Mouse (Mus musculus) liver, adult (tissue): ENCODE data around the gene Vwce.

Experiments used
- GATA4 ChIP-seq: IDR thresholded peaks from 2 replicates; pipeline ENCODE4 v1.6.1; 2014; ENCODE audit warnings: mild to moderate bottlenecking, low read length; ENCODE audit not compliant: insufficient replicate concordance

Gene Vwce

DNA sequence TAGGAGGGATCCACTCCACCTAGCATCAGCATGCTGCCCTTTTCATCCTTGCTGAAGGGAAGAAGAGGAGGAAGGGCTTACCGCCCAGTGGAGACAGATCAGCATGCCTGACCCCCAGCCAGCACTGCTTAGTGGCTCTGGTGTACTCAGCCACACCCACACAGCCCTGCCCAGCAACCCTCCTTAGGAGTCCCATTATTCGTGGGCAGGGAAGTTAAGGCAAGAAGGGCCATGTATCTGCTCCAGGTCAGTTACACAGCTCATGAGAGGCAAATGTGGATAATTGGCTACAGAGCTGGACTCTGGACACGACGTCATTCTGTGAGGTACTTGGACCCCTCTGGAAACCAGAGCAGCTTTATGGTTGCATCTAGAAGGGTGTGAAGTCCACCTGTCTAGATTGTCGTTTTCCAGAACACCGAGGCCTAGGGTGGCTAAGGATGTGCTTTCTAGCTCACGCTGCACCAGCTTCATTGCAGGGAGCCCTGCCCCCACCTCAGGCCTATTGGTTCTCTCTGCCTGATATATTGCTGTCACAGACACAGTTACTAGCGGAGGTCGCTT lies 37.9 kb downstream of the Vwce start:
- TF ChIP-seq GATA4 = no peak

DNA sequence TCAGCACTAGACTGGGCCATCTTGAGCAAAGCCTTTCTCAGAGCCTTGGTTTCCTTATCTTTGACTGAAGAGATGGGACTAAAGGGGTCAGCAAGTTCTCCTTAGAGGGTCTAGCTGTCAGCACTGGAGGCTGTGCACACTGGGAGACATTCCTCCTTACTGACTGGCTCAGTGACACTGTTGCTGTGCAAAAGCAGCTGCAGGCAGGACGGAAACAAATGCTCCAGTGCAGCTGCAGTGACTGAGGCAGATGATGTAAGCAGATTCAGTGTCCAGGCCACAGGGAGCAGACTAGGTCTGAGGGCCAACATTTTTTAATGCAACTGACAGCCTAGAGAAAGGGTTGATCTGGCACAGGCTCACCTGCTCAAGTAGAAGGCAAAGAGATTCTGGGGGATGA lies 39.3 kb downstream of the Vwce start:
- TF ChIP-seq GATA4 = no peak

DNA sequence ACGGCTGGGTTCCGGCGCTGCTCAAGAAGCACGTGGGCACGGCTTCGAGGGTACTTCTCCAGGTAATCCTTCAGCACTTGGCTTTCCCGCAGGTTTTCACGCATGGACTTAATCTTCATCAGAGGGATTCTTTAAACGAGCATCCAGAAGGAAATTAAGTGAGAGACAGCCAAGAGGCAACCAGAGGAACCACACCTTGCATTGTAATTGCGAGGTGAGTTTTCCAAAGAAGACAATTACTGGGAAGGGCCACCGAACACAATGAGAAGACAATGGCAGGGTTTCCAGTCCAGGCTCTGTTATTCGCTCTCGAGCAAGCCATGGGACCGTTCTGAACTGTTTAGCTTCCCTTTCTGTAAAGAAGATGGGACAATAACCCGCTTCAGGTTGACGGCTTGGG lies 42.6 kb downstream of the Vwce start:
- TF ChIP-seq GATA4 = no peak

DNA sequence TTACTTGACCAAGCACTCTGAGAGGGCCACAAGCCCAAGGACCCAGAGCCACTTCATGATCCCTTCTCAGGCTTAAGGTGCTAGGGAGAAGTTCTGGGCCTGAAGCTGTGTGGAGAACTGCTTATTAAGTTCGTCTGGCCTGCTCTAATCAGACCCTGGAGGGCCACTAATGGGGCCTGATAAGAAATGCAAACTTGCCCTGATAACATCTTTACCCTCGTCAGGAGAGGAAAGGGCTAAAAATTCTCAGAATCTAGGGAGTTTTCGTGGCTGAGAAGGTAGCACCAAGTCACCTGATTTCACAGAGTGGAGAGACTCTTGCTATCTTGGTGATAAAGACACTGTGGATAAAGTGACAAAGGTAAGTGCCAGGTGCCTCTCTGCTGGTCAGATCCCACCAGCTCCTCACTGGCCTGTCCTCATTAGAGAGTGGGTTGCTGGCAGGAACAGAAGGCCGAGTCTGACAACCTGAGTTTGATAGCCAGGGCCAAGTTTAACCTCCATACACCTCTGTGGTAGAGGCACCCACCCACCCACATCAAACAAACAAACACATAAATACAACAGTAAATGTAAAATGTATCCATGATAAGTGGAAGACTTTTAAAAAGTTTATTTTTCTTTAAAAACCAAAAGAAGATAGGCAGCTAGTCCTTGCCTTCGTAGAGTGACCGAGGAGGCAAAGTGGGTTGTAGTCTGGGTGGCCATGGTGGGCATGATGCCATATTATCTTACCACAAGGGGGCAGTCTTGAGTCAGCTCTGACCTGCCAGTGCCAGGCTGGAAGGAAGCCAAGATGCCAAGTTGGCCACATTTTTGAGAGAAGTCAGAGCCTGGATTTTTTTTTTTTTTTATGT lies 44.1 kb downstream of the Vwce start, which contains the start of gene Pga5:
TSS of gene Pga5 (minus strand) at position 157 of the 857 bp plus-strand sequence.
- TF ChIP-seq GATA4 = no peak

DNA sequence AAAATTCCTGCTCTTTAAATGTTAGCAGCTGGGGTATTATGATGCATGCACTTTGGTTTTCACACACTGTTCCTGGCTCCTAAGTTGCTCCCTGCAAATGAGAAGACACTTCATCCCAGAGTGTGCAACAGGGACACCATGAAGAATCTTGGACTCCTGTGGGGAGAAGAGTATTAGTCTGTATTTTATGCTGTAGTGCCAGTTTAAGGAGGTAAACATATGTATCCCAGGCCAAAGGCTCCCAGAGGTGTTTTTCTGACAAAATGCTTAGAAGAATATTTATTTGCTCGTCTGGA lies 44.7 kb downstream of the Vwce start:
- no peak for TF ChIP-seq GATA4

DNA sequence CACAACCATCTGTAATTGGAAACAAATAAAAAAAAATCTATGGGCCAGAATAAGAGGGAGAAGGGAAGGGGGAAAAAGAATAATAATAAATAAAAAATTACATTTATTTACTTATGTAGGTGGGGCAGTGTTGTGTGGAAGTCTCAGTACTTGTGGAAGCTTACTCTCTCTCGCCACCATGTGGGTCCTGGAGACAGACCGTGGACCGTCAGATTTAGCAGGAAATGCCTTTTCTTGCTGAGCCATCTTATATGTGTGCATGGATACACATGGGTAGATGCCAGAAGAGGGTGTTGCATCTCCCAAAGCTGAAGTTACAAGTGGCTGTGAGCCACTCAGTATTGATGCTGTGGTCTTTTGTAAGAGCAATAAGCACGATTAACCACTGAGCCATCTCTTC lies 47.6 kb downstream of the Vwce start:
- TF ChIP-seq GATA4 = no peak

DNA sequence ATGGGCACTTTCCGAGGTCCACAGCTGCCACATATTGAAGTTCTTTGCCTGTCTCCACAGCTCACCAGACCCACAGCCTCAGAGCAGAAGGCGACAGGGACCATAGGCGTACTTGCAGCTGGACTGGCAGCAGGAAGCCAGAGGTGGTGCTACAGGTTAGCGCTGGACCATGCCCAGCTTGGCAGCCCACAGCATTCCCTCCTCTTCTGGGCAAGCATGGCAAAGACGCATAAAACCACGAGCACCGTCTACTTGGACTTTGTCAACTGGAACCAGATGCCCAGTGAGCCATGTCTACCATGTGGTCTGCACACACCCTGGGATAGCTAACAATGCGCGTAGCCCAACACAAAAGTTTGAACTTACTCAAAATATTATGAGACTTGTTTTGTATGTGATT lies 51.1 kb downstream of the Vwce start:
- no peak for TF ChIP-seq GATA4

DNA sequence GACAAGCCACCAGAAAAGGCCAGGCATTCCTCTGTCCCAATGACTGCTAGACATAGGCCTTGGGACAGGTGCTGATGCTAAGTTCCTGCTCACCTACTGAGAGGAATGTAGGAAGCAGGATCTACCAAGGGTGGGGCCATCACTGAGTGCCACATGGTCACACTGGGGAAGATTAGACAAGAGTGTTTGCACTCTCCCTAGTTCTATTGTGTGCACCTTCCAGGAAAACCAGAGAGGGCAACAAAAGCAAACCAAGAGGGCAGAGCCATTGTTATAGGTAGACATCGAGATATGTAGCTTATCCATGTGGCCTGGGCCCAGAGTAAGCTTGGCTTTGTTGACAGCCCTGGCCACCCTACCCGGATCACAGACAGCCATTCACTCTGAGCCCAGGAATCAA lies 51.7 kb downstream of the Vwce start:
- TF ChIP-seq GATA4 = no peak

DNA sequence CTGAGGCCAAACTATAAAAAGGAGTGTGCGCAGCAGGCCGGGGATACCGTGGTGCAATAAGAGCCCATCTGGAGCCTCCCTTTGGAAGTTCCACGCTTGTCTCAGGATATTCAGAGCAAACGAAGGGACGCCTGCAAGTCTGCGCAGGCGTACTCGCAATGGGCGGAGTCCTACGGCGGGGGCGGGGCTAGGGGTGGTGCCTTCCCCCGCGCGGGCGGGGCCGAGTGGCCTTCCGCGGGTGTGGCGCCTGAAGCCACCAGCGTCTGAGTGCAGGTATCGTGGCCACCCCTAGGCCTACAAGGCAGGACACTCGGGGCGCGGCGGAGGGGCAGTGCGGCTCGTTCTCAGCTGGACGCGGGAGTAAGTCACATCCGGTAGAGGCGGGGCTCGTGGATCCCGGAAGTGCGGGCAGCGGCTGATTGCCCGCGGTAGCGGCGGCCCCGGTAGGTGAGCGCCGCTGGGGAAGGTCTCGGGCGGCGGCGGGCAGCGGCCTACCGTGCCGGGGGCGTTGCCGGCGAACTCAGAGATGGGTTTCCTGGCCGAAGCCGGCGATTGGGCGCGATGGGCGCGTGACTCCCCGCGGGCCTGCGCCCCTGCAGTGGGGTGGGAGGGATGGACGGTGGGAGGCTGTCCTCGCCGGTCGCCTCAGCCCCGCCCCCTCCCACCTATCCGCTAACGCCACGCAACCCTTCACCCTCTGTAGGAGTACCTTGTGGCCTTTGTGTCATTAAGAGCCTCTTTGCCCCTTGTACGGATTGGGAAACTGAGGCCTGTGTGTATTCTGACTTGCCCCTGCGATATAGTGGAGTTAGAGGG lies 54.7 kb downstream of the Vwce start, which contains the start of gene Vps37c:
TSS of gene Vps37c (plus strand) at position 199 of the 816 bp plus-strand sequence.
- TF ChIP-seq GATA4 = peak; percentile 27; the same call in 1 of the 2 replicates

DNA sequence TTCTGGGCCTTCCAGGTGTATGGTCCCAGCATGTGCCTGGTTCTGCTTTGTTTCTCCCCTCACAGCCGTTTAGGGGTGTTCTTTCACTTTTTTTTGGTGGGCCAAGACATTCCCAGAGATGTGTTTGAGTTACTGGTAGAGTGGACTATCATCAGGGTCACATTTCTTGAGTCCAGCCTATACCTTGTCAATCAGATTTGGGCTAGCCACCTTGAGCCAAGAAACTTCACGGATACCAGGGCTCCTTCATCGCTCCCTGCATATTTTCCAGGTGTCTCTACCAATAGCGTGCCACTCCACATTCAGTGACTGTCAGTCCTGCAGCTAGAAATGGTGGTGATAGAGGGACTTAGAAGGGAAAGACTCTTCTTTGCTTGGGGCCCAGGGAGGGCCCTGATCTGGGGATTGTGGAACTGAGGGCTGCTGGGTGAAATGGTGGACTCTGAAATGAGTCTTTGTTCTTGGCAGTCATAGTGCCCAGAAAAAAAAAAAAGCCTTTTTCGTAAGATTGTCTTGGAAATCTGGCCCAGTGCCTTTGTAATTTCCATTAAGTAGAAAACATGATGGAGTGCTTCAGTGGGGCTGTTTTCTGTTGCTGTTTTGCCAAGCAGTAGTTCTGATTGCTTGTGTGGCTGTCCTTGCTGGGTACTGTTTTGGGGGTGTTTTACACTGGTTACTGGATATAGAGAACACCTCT lies 55.6 kb downstream of the Vwce start:
- TF ChIP-seq GATA4 = no peak

DNA sequence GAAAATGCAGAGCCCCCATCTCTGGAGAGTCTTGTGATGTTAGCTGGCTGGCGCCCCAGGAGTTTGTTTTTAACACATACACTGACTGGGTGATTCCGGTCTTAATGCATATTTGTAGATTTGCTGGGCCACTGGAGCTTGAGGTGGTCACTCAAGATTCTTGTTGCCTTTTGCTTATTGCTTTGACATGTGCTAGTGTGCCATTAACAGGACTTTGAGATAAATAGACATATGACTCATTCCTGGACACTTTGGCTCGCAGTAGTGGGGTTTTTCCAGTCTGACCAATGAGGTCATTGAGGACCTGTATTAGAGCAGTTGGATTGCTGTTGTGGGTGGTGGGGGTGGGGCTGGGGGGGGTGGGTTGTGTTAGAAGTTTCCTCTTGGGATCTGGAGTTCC lies 56.3 kb downstream of the Vwce start:
- no peak for TF ChIP-seq GATA4

DNA sequence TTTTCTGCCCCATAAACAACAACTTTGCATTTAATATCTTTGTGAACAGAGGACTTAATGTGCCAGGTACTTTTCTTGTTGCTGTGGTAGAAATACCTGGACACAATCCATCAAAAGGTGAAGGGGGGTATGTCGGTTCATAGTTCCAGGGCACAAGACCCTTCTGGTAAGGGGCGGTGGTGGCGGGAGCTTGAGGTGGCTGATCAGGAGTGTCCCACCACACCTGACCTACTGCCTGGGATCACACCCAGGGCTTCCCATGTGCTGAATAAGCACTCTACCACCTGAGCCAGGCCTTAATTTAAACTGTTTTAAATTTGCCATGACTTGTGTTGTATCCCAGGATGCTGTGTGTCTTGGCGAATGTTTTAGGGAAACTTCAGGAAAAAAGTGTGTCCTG lies 57.1 kb downstream of the Vwce start:
- TF ChIP-seq GATA4 = no peak

DNA sequence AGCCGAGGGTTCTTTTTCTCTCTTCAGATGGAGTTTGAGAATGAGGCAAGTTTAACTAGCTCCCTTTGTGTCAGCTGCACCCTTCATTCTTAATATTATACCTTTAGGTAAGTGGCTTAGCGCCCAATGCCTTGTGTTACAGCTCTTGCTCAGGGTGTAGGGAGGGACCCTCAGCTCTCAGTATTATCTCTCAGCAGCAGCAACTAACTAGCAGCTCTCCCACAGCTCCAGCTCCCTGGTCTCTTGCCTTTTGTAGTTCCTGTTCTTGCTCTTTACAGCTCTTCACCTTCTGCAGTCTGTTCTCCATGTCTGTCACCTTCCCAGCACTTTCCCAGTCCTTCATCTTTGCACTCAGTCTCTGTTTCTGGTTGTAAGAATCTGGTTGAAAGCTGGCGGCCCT lies 57.6 kb downstream of the Vwce start:
- TF ChIP-seq GATA4 = no peak

DNA sequence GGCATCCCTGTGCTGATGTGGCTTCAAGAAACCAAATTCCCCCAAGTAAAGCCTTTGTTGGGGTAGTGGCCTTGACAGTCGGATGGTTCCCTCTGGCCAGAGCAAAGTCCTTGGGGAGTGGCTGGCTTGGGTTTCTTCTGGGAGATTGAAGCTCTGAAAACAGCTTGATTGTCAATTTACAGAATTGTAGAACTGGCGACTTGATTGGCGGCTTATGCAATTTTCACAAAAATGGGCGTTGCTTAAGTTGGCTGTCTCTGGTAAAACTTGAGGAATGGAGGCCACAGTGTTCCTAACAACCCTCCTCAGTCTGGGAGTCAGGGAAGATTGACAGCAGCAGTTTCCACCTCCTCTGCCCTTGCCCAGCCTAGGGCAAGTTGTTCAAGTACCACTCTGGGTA lies 58.3 kb downstream of the Vwce start:
- no peak for TF ChIP-seq GATA4

DNA sequence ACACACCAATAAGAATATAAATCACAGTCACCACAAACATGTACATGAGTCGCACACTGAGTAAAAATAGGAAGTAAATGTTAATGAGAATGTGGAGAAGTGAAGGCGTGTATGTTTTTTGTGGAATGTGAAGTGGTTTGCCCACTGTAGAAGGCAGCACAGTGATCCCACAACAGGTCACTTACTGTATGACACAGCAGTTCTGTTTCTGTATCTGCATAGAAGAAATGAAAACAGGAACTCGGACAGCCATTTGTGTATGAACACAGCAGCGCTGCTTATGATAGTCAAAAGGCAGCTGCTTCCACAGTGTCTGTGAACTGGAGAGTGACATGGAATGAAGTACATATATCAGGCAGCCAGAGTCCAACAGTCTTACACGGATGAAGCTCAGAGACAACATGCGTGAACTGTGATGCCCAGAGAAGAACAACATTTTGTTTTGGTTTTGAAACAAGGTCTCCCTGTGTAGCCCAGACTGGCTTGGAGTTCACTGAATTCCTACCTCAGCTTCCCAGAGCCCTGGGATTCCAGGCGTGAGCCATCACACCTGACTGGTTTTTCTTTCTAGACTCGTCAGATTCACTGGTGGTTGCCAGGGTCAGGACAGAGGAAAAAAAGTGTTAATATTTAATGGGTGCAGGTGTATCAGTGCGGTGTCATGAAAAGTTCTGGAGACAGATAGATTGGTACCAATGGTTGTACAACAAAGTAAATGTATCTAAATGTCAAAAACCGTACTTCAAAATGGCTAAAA lies 60.1 kb downstream of the Vwce start:
- TF ChIP-seq GATA4 = no peak
